Mouse (Mus musculus) limb, embryonic 13.5 days (tissue): ENCODE measurements around the gene Vax2. TPM values are rescaled to one million over a fixed set of nuclear protein-coding genes. Genes with fewer than 3 reads are reported as not detected.

Source experiments
- ATAC-seq: fragments of 200-750 bp; cut with Nextera tagmentation; 2 replicates; pipeline ENCODE4 v1.8.0; 2017; ENCODE audit warnings: low read depth, moderate number of reproducible peaks, moderate TSS enrichment; ENCODE audit not compliant: low FRiP score
- H3K27ac ChIP-seq: fragments of 300-500 bp; sonication (generic); 2 replicates; pipeline ENCODE4 v1.5.1; 2015; ENCODE audit warnings: inconsistent platforms, mild to moderate bottlenecking, moderate library complexity
- H3K27me3 ChIP-seq: fragments of 300-500 bp; sonication (generic); 2 replicates; pipeline ENCODE4 v1.6.1; 2015; ENCODE audit warnings: mild to moderate bottlenecking, inconsistent platforms
- H3K36me3 ChIP-seq: fragments of 300-500 bp; sonication (generic); 2 replicates; pipeline ENCODE4 v1.6.1; 2015; ENCODE audit warnings: inconsistent platforms, mild to moderate bottlenecking, moderate library complexity
- H3K4me1 ChIP-seq: fragments of 300-500 bp; sonication (generic); 2 replicates; pipeline ENCODE4 v1.6.1; 2015; ENCODE audit warnings: inconsistent platforms
- H3K4me2 ChIP-seq: fragments of 300-500 bp; sonication (generic); replicated peaks from 2 replicates; pipeline ENCODE4 v1.6.1; 2015; ENCODE audit warnings: inconsistent platforms, mild to moderate bottlenecking, moderate library complexity
- H3K4me3 ChIP-seq: fragments of 300-500 bp; sonication (generic); 2 replicates; pipeline ENCODE4 v1.5.1; 2015; ENCODE audit warnings: moderate library complexity, mild to moderate bottlenecking, inconsistent platforms
- H3K9ac ChIP-seq: fragments of 300-500 bp; sonication (generic); 2 replicates; pipeline ENCODE4 v1.6.1; 2015; ENCODE audit warnings: mild to moderate bottlenecking, inconsistent platforms
- H3K9me3 ChIP-seq: fragments of 300-500 bp; sonication (generic); 2 replicates; pipeline ENCODE4 v1.6.1; 2016; ENCODE audit warnings: inconsistent platforms
- WGBS: fragments of 180-500 bp; shearing (Covaris S2); methylation state at CpG from one replicate; pipeline ENCODE4 v1.1.7; 2015; 5-methylcytosine and 5-hydroxymethylcytosine counted together
- polyA plus RNA-seq: library from polyadenylated mRNA; unstranded; fragments of >200 nt; fragmentation: Nextera tagmentation; extraction: Ambion mirVana; gene quantifications from 2 replicates; pipeline ENCODE4 v1.2.1, GENCODE M21; 2015

Vax2 gene
- polyA plus RNA-seq, 1 experiment from 2014 or later, result 1.4 TPM

DNA sequence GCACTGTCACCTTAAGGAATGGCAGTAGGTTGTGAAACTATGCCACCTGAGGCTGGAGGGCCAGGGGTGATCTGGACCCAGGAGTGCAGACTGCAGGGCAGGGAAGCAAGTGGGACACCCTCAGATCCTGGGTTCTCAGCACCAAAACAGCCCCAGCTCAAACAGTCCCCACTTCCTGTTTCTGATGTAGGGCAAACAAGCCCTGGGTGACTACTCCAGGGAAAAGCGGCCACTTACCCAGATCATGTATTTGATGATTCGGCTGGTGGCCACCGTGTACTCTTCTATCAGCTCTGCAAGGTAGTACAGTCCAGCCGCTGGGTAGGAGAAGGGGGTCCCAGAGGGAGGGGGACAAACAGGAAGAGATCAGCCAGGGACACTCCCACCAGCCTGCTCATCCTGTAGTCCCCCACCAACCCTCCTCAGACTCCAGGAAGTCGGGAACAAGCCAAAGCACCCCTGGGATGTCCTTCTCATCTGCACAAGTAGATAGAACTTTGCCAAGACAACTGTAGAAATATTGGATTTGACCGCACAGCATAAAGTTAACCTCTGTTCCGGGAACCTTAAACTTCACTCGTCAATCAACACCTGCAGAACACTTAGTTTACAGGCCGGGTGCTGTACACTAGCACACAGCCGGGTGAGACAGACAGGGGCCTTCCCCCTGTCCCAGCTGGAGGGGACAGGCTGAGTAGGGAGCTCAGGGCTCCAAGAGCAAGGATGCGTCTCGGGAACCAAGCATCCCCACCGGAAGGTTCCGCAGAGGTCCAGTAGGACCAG, 63.9 kb downstream of the Vax2 start:
- ATAC-seq, result no peak
- Histone ChIP-seq H3K4me1 (peaks cover 18% of the 10 kb centered on the region), H3K27ac (peak overlapping the region; percentile 80; the same call in 1 of the 2 replicates), H3K27me3 (no peaks in the 10 kb centered on the region), H3K9me3 (no peaks in the 10 kb centered on the region), H3K4me2 (peak overlapping the region; percentile 88), H3K9ac (peak overlapping the region; percentile 97), H3K36me3 (peaks cover 35% of the 10 kb centered on the region), H3K4me3 (peak overlapping the region; percentile 94)
- 1% methylated on average over 14 of the region's 14 CpGs for WGBS

DNA sequence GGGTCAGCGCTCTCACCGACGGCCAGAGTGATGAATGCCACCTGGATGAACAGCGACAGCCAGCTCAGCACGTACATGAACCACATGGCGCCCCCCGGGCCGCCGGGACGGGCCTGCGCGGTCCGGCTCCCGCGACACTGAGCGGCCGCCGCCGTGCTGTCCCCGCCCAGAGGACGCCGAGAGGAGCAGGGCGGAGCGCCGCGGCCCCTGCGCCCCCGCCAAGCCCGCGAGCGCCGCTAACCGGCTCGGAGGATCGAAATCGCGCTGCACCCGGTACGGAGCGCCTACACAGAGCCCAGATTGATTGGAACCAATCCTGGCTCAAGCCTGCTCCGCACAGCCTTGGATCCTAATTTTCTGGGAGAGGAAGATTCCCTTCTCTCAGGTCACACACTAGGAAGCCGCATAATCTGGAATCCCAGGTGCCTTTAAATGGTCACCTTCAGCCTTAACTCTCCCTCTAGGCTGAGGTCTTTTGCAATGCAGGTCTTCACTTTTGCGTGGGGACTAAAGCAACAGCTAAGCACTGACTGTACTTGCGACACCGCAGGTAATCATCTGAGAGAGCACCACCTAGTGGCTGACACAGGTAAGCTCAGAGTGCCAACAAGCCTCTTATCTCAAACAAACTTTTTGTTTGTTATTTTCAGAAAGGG, 64.7 kb downstream of the Vax2 start, which contains the start of gene Tex261:
Gene Tex261 (minus strand): TSS at position 176 of the 656 bp plus-strand sequence.
- Histone ChIP-seq H3K36me3 (peaks cover 29% of the 10 kb centered on the region), H3K9ac (peak within 1 kb of the TSS; percentile 97), H3K27me3 (no peaks in the 10 kb centered on the region), H3K4me1 (peaks cover 18% of the 10 kb centered on the region), H3K4me2 (peak within 1 kb of the TSS; percentile 88), H3K4me3 (peak within 1 kb of the TSS; percentile 94), H3K9me3 (no peaks in the 10 kb centered on the region), H3K27ac (peak within 1 kb of the TSS; percentile 80; the same call in 1 of the 2 replicates)
- peak; percentile 96 for ATAC-seq
- 2% methylated on average over 44 of the region's 45 CpGs for WGBS

DNA sequence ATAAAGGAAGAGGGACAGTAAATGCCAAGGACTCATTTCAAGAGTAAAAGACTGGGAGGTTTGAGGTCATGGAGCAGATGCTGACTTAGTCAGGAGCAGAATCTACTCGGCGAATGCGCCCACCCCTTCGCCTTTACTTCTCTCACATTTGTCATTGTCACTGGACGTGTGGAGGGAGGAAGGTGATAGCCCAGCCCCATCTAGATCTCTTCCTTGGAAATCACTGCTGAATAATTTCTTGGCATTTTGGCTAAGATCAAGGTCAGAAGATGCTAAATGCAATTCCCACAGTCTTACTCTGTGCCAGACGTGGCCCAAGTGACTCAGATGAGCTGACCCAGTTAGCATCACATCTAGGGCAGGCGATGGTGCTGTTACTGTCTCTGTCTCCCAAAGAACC, 67.2 kb downstream of the Vax2 start:
- WGBS, result 76% methylated on average over 7 of the region's 7 CpGs
- H3K4me3 ChIP-seq, result no peak overlapping the region

DNA sequence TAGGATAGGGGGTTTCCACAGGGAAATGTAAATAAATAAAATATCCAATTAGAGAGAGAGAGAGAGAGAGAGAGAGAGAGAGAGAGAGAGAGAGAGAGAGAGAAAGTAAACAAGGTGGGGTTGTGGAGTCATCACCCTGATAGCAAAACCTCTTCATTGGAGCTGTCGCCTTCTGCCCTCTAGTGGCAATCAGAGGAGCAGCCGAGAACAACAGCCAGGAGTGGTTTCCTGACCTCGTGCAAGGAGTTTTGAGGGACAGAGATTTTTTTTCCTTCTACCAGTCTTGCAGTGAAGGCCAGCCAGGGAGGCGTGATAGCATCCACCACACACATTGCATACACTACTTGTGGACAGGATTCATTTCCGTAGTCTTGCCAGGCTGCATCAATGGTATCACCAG, 68.0 kb downstream of the Vax2 start:
- 7% methylated on average over 5 of the region's 5 CpGs for WGBS
- no peaks in the 10 kb centered on the region for H3K36me3 ChIP-seq

More for the DNA sequence above, 67.2 kb downstream of the Vax2 start:
- H3K4me2 ChIP-seq, result no peak overlapping the region
- H3K9ac ChIP-seq, result no peak overlapping the region
- H3K9me3 ChIP-seq, result no peaks in the 10 kb centered on the region
- H3K36me3 ChIP-seq, result peaks cover 4% of the 10 kb centered on the region
- H3K27me3 ChIP-seq, result no peaks in the 10 kb centered on the region
- H3K4me1 ChIP-seq, result peaks cover 17% of the 10 kb centered on the region
- H3K27ac ChIP-seq, result no peak overlapping the region
- ATAC-seq, result no peak

DNA sequence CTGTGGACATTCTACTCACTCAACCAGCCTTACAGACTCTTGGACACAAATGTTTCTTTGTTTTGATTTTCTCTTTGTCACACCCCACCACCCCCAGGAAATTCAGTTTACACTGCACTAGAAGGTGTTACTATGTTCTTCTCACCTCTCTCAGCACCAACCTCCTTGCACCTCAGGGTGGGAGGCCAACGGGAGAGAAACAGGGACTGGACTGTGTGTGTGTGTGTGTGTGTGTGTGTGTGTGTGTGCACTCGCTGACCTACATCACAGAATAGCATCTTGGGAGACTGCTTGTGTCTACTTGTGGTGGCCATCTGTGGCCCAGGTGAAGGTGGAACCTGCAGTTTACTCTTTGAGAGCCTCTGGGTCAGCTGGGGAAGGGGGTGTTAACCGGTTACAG, 75.4 kb downstream of the Vax2 start:
- Histone ChIP-seq H3K27me3 (no peaks in the 10 kb centered on the region), H3K4me1 (no peaks in the 10 kb centered on the region), H3K9ac (no peak overlapping the region), H3K9me3 (no peaks in the 10 kb centered on the region), H3K4me2 (no peak overlapping the region), H3K36me3 (no peaks in the 10 kb centered on the region), H3K27ac (no peak overlapping the region), H3K4me3 (no peak overlapping the region)
- no peak for ATAC-seq
- WGBS, result 79% methylated on average over 3 of the region's 3 CpGs

More for the DNA sequence above, 68.0 kb downstream of the Vax2 start:
- H3K4me1 ChIP-seq, result peaks cover 10% of the 10 kb centered on the region
- no peak for ATAC-seq
- no peak overlapping the region for H3K27ac ChIP-seq
- no peaks in the 10 kb centered on the region for H3K27me3 ChIP-seq
- no peaks in the 10 kb centered on the region for H3K9me3 ChIP-seq
- no peak overlapping the region for H3K9ac ChIP-seq
- no peak overlapping the region for H3K4me2 ChIP-seq
- no peak overlapping the region for H3K4me3 ChIP-seq

Other genes with a start within 250 kb of the Vax2 start
- gene Dguok, start 204.3 kb upstream of the Vax2 start, polyA plus RNA-seq, result 88.4 and 89.5 TPM in 2 replicates
- gene Actg2, start 175.0 kb upstream of the Vax2 start, polyA plus RNA-seq, result 2.9 and 3.4 TPM in 2 replicates
- 24.4 and 24.8 TPM in 2 replicates for gene Stambp, start 138.5 kb upstream of the Vax2 start, polyA plus RNA-seq
- gene Clec4f, start 55.1 kb upstream of the Vax2 start, polyA plus RNA-seq, result not detected in 2 replicates
- gene Cd207, start 33.4 kb upstream of the Vax2 start, polyA plus RNA-seq, result not detected in 2 replicates
- gene Atp6v1b1, start 31.7 kb downstream of the Vax2 start, polyA plus RNA-seq, result not detected in 2 replicates
- gene Ankrd53, start 51.4 kb downstream of the Vax2 start, polyA plus RNA-seq, result 0.20 and 0.25 TPM in 2 replicates
- gene Tex261, start 64.5 kb downstream of the Vax2 start, polyA plus RNA-seq, result 96.2 and 97.8 TPM in 2 replicates
- gene Nagk, start 83.7 kb downstream of the Vax2 start, polyA plus RNA-seq, result 57.1 and 57.3 TPM in 2 replicates
- 19.2 and 20.5 TPM in 2 replicates for gene Paip2b, start 120.5 kb downstream of the Vax2 start, polyA plus RNA-seq
- 64.1 and 71.7 TPM in 2 replicates for gene Zfp638, start 155.8 kb downstream of the Vax2 start, polyA plus RNA-seq